Mouse (Mus musculus) ES-Bruce4 (cell line): ENCODE measurements around the gene Papss1. TPM values are rescaled to one million over a fixed set of nuclear protein-coding genes. Genes with fewer than 3 reads are reported as not detected.
"Not testable (repeated sequence)": the region's sequence is repeated elsewhere in the genome, so short reads cannot be mapped to it uniquely, and the experiment has no call there.

ENCODE experiments used
- H3K27ac ChIP-seq: 2 replicates; pipeline ENCODE4 v1.5.1; 2012; ENCODE audit warnings: low read length, inconsistent platforms; ENCODE audit not compliant: insufficient read depth
- H3K27me3 ChIP-seq: 2 replicates; pipeline ENCODE4 v1.6.1; 2012; ENCODE audit warnings: mild to moderate bottlenecking, low read length, inconsistent platforms; ENCODE audit not compliant: control insufficient read depth, poor library complexity, insufficient read depth, severe bottlenecking
- H3K36me3 ChIP-seq: 2 replicates; pipeline ENCODE4 v1.6.1; 2012; ENCODE audit warnings: inconsistent platforms, mild to moderate bottlenecking, low read length, moderate library complexity; ENCODE audit not compliant: control insufficient read depth, poor library complexity, insufficient read depth, severe bottlenecking
- H3K4me1 ChIP-seq: one replicate; pipeline ENCODE4 v1.8.1; 2011; ENCODE audit warnings: low read length; ENCODE audit not compliant: control insufficient read depth, insufficient read depth
- H3K4me3 ChIP-seq: 2 replicates; pipeline ENCODE4 v1.5.1; 2011; ENCODE audit warnings: low read depth, mild to moderate bottlenecking, low read length
- H3K9ac ChIP-seq: 2 replicates; pipeline ENCODE4 v1.6.1; 2012; ENCODE audit warnings: low read depth, mild to moderate bottlenecking, inconsistent platforms; ENCODE audit not compliant: poor library complexity, severe bottlenecking
- H3K9me3 ChIP-seq: replicated peaks from 2 replicates; pipeline ENCODE4 v1.6.1; 2012; ENCODE audit warnings: mild to moderate bottlenecking, low read length, inconsistent platforms; ENCODE audit not compliant: control insufficient read depth, poor library complexity, insufficient read depth, severe bottlenecking
- CTCF ChIP-seq: IDR thresholded peaks from one replicate; pipeline ENCODE4 v1.8.1; 2011; ENCODE audit warnings: low read depth, low read length
- EP300 ChIP-seq: IDR thresholded peaks from 2 replicates; pipeline ENCODE4 v1.6.1; 2011; ENCODE audit warnings: low read depth, low read length; ENCODE audit not compliant: insufficient read depth
- POLR2A ChIP-seq: IDR thresholded peaks from one replicate; pipeline ENCODE4 v1.8.1; 2011; ENCODE audit warnings: low read length; ENCODE audit not compliant: insufficient read depth
- polyA plus RNA-seq: library from polyadenylated mRNA; stranded (reverse); fragments of >200 nt; gene quantifications from 2 replicates; pipeline ENCODE4 v1.2.4, GENCODE M21; 2011; ENCODE audit warnings: low read depth; ENCODE audit not compliant: missing spikeins, insufficient read depth, insufficient read length

The Papss1 gene
- polyA plus RNA-seq, 1 experiment = 19.8 TPM

DNA sequence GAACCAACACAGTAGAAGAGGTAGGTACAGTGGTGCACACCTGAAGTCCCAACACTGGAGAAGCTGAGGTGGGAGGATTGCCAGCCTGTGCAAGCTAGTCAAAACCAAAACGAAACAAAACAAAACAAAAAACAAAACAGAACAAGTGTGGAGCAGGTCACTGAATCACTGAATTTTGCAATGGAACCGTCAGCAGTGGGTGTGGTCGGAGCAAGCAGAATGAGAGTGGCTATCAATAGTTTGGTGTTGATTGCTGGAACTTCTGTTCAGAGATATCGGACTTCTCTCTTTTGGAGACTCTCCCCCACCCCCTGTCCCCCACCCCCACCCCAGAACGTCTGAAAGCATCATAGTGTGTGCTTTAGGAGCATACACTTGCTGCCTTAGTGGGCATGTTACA lies 40.4 kb upstream of the Papss1 start:
- Histone ChIP-seq H3K27me3 (no peaks in the 10 kb centered on the region), H3K4me3 (no peak overlapping the region), H3K9ac (no peak overlapping the region), H3K4me1 (peaks cover 2% of the 10 kb centered on the region), H3K9me3 (no peaks in the 10 kb centered on the region), H3K36me3 (no peaks in the 10 kb centered on the region), H3K27ac (no peak overlapping the region)
- TF ChIP-seq CTCF = no peak
- TF ChIP-seq EP300 = no peak
- no peak for TF ChIP-seq POLR2A

DNA sequence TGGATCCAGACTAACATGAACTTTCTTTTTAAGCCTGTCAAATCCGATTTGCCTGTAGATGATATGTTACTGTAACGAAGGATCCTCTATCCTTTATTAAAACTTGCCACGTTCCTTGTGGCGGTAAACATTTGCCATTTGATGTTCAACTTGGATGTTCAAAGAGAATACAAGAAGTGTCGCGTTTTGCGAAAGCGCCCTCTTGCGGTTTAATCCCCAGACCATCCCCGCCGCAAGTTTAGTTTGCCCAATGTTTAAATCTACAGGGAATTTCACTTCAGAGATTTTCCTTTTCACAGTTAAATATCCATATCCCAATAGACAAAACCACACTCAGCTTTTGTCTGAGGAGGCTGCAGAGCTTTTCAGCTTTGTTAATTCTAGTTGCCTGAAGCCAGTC lies 39.8 kb upstream of the Papss1 start:
- Histone ChIP-seq H3K27me3 (no peaks in the 10 kb centered on the region), H3K27ac (no peak overlapping the region), H3K9me3 (no peaks in the 10 kb centered on the region), H3K4me3 (no peak overlapping the region), H3K4me1 (peaks cover 2% of the 10 kb centered on the region), H3K9ac (no peak overlapping the region), H3K36me3 (no peaks in the 10 kb centered on the region)
- peak; percentile 52 for TF ChIP-seq CTCF
- TF ChIP-seq POLR2A = no peak

DNA sequence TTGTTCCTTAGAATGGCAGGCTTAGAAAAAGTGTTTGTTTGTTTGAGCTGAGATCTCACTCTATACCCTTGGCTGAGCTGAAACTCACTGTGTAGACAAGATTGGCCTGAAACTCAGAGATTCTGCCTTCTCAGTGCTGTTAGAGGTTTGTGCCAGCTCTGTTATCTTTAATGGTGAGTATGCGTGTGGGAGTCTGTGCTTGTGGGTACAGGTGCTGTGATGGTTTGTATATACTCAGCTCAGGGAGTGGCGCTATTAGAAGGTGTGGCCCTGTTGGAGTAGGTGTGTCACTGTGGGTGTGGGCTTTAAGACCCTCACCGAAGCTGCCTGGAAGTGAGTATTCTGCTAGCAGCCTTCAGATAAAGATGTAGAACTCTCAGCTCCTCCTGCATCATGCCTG lies 39.3 kb upstream of the Papss1 start:
- TF ChIP-seq EP300 (no peak), POLR2A (no peak), CTCF (no peak)
- Histone ChIP-seq H3K4me3 (no peak overlapping the region), H3K36me3 (no peaks in the 10 kb centered on the region), H3K9me3 (no peaks in the 10 kb centered on the region), H3K27me3 (no peaks in the 10 kb centered on the region), H3K4me1 (peaks cover 2% of the 10 kb centered on the region), H3K27ac (no peak overlapping the region), H3K9ac (no peak overlapping the region)

DNA sequence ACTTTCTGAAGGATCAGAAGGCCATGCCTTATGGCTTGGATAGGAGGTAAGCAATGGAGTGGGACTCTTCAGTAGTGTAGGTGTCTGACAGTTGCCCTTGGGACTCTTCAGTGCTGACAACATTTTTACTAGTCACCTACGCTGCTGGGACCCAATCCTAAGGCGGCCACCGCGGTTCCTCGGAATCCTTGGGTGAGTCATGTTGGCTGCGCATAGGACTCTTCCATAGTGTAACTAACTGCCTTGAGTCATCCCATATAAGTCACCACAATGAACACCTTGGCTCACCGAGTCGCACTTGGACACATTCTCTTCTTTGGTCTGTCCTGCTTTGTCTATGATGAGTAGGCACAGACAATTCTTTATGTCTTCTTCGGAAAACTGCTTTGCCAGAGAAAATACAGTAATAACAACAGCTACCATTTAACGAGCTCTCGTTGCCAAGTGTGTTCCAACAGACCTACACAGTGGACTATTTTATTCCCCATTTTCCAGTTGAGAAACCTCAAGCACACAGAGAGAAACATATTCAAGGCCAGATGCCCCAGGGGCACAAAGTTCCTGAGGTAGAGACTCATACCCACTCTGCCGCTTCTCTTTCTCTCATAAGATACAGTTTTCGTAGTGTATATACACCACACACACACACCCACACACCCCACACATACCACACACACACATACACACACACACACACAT lies 23.2 kb upstream of the Papss1 start:
- Histone ChIP-seq H3K9me3 (peaks cover 15% of the 10 kb centered on the region), H3K9ac (no peak overlapping the region), H3K4me3 (no peak overlapping the region), H3K4me1 (no peaks in the 10 kb centered on the region), H3K27ac (no peak overlapping the region), H3K36me3 (no peaks in the 10 kb centered on the region), H3K27me3 (no peaks in the 10 kb centered on the region)
- TF ChIP-seq POLR2A (no peak), CTCF (no peak), EP300 (no peak)

DNA sequence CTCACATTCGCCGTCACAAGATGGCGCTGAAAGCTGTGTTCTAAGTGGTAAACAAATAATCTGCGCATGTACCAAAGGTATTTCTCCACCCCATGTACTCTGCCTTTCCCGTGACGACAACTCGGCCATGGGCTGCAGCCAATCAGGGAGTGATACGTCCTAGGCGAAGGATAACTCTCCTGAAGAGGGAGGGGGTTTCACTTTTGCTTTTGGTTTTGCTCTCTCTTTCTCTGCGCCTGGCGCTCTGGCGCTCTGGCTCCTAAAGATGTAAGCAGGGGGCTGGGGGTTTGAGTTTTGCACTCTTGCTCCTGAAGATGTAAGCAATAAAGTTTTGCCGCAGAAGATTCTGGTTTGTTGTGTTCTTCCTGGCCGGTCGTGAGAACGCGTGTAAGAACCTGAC lies 17.0 kb upstream of the Papss1 start:
- not testable (repeated sequence) for H3K4me1 ChIP-seq, H3K27ac ChIP-seq, H3K36me3 ChIP-seq, H3K9ac ChIP-seq, H3K27me3 ChIP-seq, H3K4me3 ChIP-seq
- peaks cover 23% of the 10 kb centered on the region for H3K9me3 ChIP-seq

DNA sequence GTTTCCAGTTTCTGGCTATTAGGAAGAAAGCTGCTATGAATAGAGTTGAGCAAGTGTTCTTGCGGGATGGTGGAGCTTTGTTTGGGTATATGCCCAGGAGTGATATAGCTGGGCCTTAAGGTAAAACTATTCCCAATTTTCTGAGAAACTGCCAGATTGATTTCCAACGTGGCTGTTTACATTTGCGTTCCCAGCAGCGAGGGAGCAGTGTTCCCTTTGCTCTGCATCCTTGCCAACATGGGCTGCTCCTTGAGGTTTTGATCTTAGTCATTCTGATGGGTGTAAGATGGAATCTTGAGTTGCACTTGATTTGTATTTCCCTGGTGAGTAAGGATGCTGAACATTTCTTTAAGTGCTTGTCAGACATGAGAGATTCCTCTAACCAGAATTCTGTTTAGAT lies 14.5 kb upstream of the Papss1 start:
- H3K4me1 ChIP-seq = no peaks in the 10 kb centered on the region
- H3K36me3 ChIP-seq = no peaks in the 10 kb centered on the region
- TF ChIP-seq EP300 (no peak), POLR2A (no peak), CTCF (no peak)
- no peak overlapping the region for H3K9ac ChIP-seq
- H3K27me3 ChIP-seq = no peaks in the 10 kb centered on the region
- H3K4me3 ChIP-seq = no peak overlapping the region
- H3K9me3 ChIP-seq = peaks cover 8% of the 10 kb centered on the region
- no peak overlapping the region for H3K27ac ChIP-seq
